Mouse (Mus musculus): Measurements from ENCODE around the gene Pxdc1. TPM values are rescaled to one million over a fixed set of nuclear protein-coding genes. Genes with fewer than 3 reads are reported as not detected.
A peak's percentile ranks its signal among the peaks of the same experiment; 100 is the strongest.

The Pxdc1 gene
- total RNA-seq, 2 experiments from 2014 or later = 0.94 TPM; not detected in 1

- no peak for ATAC-seq (replicated peaks; ENCODE audit: low FRiP score, poor library complexity, severe bottlenecking)
Observed at GRCm38 (mm10) chr13:34652016-34652352, 1.3 kb downstream of the Pxdc1 start.

GRCm38 (mm10) chr13:34651474-34651991 is 1.8 kb downstream of the Pxdc1 start:
- no peak for ATAC-seq (replicated peaks; ENCODE audit: low FRiP score, poor library complexity, severe bottlenecking)

GRCm38 (mm10) chr13:34650953-34651352 is 2.3 kb downstream of the Pxdc1 start:
- ATAC-seq (replicated peaks; ENCODE audit: low FRiP score, poor library complexity, severe bottlenecking) = no peak

GRCm38 (mm10) chr13:34650371-34650770 is 2.9 kb downstream of the Pxdc1 start:
- no peak for ATAC-seq (replicated peaks; ENCODE audit: low FRiP score, poor library complexity, severe bottlenecking)

- no peak for ATAC-seq (replicated peaks; ENCODE audit: low FRiP score, poor library complexity, severe bottlenecking)
Observed at GRCm38 (mm10) chr13:34647751-34648150, 5.5 kb downstream of the Pxdc1 start.

- ATAC-seq (replicated peaks; ENCODE audit: low FRiP score, poor library complexity, severe bottlenecking) = no peak
Observed at GRCm38 (mm10) chr13:34647221-34647620, 6.1 kb downstream of the Pxdc1 start.

GRCm38 (mm10) chr13:34646240-34646750 is 7.0 kb downstream of the Pxdc1 start:
- no peak for ATAC-seq (replicated peaks; ENCODE audit: low FRiP score, poor library complexity, severe bottlenecking)

GRCm38 (mm10) chr13:34645519-34645918 is 7.8 kb downstream of the Pxdc1 start:
- no peak for ATAC-seq (replicated peaks; ENCODE audit: low FRiP score, poor library complexity, severe bottlenecking)

- no peak for ATAC-seq (replicated peaks; ENCODE audit: low FRiP score, poor library complexity, severe bottlenecking)
Observed at GRCm38 (mm10) chr13:34644401-34644800, 8.9 kb downstream of the Pxdc1 start.

GRCm38 (mm10) chr13:34643926-34644325 is 9.4 kb downstream of the Pxdc1 start:
- no peak for ATAC-seq (replicated peaks; ENCODE audit: low FRiP score, poor library complexity, severe bottlenecking)

- 0 out of 2 replicates have a peak, but pooled peaks have one; percentile 54 for ATAC-seq (replicated peaks; ENCODE audit: low FRiP score, poor library complexity, severe bottlenecking)
Observed at GRCm38 (mm10) chr13:34642941-34643875, 10.1 kb downstream of the Pxdc1 start.

GRCm38 (mm10) chr13:34641066-34641465 is 12.2 kb downstream of the Pxdc1 start:
- no peak for ATAC-seq (replicated peaks; ENCODE audit: low FRiP score, poor library complexity, severe bottlenecking)

- ATAC-seq (replicated peaks; ENCODE audit: low FRiP score, poor library complexity, severe bottlenecking) = no peak
Observed at GRCm38 (mm10) chr13:34635978-34636377, 17.3 kb downstream of the Pxdc1 start.

- ATAC-seq (replicated peaks; ENCODE audit: low FRiP score, poor library complexity, severe bottlenecking) = no peak
Observed at GRCm38 (mm10) chr13:34630319-34630718, 23.0 kb downstream of the Pxdc1 start.

GRCm38 (mm10) chr13:34629741-34630140 is 23.5 kb downstream of the Pxdc1 start:
- ATAC-seq (replicated peaks; ENCODE audit: low FRiP score, poor library complexity, severe bottlenecking) = no peak

- no peak for ATAC-seq (replicated peaks; ENCODE audit: low FRiP score, poor library complexity, severe bottlenecking)
Observed at GRCm38 (mm10) chr13:34627446-34627845, 25.8 kb downstream of the Pxdc1 start.

GRCm38 (mm10) chr13:34624414-34624813 is 28.9 kb downstream of the Pxdc1 start:
- ATAC-seq (replicated peaks; ENCODE audit: low FRiP score, poor library complexity, severe bottlenecking) = no peak

- no peak for ATAC-seq (replicated peaks; ENCODE audit: low FRiP score, poor library complexity, severe bottlenecking)
Observed at GRCm38 (mm10) chr13:34612402-34612801, 40.9 kb downstream of the Pxdc1 start.

GRCm38 (mm10) chr13:34609711-34610110 is 43.6 kb downstream of the Pxdc1 start:
- no peak for ATAC-seq (replicated peaks; ENCODE audit: low FRiP score, poor library complexity, severe bottlenecking)

- no peak for ATAC-seq (replicated peaks; ENCODE audit: low FRiP score, poor library complexity, severe bottlenecking)
Observed at GRCm38 (mm10) chr13:34607079-34607478, 46.2 kb downstream of the Pxdc1 start.

GRCm38 (mm10) chr13:34605884-34606283 is 47.4 kb downstream of the Pxdc1 start:
- ATAC-seq (replicated peaks; ENCODE audit: low FRiP score, poor library complexity, severe bottlenecking) = no peak
